Mouse (Mus musculus) CH12F3 (cell line): ENCODE measurements around the gene Twf1.

Source experiments
- in situ Hi-C: fragments of 300-500 bp; cut with MboI; formaldehyde crosslinking; loops from 2 replicates; pipeline ENCODE4 v1.14.3; 2020; ENCODE audit warnings: low sequenced_read_pairs

The Twf1 gene

DNA sequence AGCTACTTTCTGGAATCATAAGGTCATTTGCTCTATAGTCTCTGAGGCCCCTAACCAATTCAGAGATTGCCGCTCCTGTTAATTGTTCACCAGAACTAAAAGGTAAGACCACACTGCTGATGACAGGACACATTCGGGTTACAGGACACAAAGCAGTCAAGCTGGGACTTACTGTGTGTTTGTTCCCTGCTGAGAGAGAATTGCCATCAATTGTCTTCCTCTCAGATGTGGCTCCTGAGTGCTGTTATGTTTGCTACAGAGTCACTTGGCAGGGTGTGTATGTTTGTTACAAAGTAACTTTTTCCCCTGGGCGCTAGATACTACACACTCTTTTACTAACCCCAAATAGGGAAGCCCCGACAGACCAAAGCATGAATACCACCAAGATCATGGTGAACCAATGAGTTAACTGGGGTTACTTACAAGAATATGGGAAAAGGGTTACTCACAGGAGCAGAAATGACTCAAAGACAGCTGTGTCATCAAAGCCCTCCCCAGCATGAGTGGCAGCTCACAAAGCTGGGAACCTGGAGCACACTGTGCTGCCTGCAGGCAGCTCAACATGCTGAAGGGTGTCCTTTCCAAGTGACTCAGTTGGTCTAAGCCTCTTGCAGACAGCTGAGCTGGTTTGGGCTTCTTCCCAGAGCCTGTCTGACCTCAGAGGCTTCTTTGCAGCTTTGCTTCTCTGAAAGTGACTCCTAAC, 15.0 kb downstream of the Twf1 start:
- in situ Hi-C loops, result no loop called here

DNA sequence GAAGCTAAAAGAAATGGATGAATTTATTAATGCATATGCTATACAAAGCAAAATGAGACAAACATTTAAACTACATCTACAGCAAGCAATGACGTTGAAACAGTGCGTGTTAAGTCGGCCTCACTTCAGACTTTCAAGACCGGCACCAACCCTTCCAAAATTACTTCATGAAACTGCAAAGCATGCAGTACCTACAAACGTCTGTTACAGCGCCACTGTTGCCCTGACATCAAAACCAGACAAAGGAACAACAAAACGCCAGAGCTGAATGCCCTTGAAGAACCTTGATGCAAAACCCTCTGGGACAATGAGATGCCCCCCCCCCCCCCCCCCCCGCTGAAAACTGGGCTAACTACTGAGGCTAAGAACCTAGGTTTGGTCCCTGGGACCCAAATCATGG, 16.9 kb downstream of the Twf1 start:
- in situ Hi-C loops, result no loop called here

DNA sequence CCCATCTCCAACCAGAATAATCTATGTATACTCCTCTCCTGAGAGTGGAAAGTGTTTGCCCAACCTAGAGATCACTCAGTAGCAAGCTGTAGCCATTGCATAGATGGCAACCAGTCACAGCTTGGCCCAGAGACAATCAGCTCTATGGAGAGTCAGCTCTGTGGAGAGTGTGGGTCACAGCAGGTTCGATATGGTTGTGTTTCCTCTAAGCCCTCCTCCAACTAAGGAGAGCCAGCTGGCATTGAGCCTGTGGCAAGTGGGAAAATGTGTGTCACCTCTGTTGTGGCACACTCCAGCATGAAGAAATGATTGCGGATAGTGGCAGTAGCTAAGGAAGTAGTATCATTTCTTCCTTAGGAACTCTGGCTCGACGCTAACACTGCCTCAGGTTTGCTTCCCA, 18.2 kb downstream of the Twf1 start:
- in situ Hi-C loops, result no loop called here

DNA sequence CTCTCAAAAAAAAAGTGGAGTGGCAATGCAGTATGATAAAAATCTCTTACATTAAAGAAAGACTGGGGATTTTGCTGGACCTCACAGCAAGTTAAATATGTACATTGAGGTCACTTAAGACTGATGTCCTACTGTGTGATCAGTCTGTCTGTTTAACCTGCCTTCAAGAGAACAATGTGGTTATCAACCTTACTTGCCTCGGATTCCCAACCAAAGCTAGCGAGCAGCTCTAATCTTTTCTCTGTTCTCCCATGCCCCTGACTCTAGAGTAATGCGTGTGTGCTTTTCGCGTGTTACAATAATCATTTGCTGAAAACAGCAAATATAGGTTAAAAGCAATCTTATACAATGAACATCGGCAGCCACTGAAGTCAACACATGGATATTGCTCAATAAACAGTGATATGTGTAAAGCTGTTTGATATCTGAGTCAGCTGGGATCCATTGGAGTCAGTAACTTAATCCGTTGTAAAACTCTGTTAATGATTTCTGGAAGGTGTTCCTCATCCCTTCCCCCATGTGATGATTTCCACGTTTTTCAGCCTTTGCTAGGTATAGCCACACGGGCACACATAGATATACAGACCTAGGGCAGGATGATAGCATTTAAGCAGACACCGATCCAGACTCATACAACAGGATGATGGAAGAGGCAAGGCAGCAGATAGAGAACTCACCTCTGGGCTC, 21.1 kb downstream of the Twf1 start:
- in situ Hi-C loops, result no loop called here

DNA sequence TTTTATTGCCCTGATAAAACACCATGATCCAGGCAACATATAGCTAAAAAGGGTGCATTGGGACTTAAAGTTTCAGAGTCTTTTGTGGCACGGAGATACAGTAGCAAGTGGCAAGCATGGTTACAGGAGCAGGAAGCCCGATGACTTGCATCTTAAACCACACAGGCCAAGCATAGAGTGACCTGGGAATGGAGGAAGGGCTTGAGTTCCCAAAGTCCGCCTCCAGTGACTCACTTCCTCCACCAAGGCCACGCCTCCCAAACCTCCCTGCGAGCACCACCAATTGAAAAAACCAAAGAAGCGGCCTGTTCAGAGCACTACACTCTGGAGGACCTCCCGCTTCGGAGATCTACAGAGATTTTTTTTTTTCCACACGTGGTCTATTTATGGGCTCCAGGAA, 23.8 kb downstream of the Twf1 start:
- in situ Hi-C loops, result no loop called here

DNA sequence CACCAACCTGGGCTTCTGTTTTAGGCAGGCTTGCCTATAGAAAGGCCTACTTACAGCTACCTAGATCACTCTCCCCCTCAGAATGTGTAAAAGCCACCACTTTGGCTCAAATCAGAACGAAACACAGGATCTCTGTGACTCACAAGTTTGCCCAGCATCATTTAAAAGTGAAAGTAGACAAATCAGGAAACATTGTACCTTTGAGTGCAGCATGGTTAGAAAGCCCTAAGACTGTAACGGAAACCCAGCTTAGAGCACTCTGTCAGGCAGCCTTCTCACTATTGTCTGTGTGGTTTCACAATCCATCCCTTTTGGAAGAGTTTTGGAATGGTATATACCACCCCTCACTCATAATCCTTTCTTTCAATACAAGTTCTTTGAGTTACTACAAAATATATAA, 24.8 kb downstream of the Twf1 start:
- in situ Hi-C loops, result no loop called here

DNA sequence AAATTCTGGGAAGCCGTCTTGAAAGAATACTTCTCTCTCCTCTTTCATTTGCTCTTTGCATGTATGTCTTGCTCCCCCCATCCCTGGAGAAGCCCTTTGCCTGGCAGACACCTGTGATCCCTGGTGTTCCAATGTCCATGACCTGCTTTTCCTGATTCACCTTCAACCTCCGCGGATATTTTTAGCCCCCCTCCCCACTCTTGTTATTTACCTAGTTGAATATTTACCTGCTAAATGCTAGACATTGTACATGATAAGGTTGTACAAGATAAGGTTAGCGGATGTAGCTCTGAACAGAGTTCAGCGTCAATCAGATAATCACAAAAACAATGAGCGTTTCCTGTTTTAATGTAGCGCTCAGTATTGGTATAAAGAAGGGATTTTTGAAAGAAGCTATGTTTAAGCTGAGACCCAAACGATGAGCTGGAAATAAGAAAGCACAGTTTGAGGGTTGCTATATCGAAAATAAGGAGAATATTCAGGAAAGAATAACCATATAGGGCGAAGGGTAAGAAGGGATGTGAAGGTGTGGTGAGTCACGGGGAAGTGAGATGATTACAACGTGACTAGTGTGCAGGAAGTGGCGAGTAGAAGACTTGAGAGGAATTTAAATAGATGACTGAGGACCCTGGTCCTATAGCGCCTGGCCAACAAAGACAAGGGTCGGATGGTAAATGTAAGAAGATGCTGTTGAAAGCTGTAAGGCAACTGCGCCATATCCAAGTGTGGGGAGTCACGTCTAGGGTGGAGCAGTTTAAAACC, 30.6 kb downstream of the Twf1 start:
- in situ Hi-C loops, result no loop called here

DNA sequence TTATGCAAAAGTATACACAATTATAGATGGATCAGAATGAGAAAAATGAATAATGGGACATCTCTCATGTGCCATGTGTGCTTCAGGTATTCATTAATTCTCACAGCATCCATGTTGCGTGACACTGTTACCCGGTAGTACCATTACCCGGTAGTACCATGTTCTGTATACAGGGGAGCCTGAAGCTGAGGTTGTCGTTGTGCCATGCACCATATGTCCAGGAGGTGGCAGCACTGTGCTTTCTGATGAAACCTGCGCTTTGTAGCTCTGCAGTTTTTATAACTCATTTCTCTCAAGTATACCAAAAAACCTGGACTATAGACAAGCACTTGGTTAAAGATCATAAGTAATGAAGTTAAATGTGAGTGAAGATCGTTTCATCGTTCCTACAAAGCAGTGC, 32.2 kb downstream of the Twf1 start:
- in situ Hi-C loops, result no loop called here

DNA sequence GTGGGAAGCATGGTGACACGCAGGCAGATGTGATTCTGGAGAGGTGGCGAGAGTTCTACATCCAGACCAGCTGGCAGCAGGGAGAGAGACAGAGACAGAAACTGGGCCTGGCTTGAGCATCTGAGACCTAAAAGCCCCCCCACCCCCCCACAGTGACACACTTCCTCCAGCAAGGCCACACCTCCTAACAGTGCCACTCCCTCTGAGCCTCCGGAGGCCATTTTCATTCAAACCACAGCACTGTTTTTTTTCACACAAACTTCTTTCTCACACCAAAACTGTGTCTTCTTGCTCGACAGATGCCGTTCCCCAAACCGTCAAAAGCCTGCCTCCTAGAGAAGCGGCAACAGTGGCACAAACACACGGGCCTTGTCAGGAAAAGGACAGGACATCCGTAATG, 36.2 kb downstream of the Twf1 start:
- in situ Hi-C loops, result no loop called here

DNA sequence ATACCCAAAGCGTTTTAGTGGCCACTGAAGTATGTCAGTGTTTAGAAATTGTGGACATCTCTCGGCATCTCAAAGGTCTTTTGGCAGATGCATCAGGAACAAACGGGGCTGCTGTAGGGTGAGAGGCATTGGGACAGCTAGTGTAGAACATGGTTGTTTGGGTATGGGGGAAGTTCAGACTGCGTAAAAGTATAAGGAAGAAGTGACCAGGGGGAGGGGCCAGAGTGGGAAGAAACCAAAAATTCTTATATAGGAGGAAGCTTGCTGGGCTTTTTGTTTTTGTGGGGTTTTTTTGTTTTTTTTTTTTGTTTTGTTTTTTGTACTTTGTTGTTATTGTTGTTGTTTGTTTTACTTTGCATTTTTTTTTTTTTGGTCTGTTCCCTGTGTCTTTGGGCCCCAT, 44.8 kb downstream of the Twf1 start:
- in situ Hi-C loops, result no loop called here

DNA sequence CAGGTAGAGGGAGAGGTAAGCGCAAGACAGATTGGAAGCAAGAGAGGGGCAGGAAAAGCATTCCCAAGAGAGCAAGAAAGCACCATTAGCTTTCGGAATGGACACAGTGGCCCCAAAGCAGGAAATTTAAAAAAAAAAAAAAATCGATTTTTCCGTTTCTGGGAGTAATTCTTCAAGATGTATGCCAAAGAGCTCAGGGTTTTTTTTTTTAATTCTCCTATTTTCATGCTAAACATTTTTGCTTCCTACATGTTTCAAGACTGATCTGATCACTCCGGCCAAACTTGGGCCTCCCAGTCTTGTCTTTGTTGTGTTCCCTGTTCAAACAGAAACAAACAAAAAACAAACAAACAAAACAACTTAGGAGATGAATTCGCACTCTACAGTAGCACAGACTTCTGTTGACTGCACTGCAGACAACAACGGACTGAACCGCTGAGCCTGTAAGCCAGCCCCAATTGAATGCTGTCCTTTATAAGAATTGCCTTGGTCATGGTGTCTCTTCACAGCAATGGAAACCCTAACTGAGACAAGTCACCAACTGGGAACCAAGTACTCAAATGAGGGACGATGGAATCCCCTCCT, 45.5 kb downstream of the Twf1 start:
- in situ Hi-C loops, result no loop called here

DNA sequence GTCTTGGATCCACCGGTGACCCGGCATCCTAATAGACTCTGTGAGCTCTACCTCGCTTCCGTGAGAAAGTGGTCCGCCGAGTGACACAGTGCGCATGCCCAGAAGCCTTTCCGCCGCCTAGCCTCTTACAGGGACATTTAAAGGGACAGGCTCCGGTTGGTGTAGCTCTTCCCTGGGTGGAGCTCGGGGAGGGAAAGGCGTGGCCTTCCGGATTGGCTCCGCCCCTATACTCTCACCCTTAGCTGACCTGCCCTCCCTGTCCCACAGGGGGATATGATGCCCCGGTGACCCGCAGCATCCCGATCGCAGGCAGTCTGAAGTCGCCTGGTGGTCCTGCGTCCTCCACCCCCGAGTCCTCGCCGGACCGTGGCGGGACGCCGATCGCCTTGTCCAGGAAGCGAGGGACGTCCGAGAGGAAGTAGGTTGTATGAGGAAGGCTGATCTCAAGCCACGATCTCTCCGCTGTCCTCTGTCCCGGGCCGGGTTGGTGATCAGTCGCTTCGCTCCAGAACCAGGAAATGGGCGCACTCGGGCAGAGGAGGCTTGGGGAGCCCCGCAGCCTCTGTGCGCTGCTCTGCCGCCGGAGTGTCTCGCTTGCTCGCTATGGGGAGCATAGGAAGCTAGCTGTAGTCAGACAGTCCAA, 46.2 kb downstream of the Twf1 start, which contains the start of the genes Pus7l and Irak4:
Gene Pus7l, minus strand, starts transcription at position 139 of the 643 bp plus-strand sequence.
Gene Irak4, plus strand, starts transcription at position 235 of the 643 bp plus-strand sequence.
- in situ Hi-C loops, result no loop called here

DNA sequence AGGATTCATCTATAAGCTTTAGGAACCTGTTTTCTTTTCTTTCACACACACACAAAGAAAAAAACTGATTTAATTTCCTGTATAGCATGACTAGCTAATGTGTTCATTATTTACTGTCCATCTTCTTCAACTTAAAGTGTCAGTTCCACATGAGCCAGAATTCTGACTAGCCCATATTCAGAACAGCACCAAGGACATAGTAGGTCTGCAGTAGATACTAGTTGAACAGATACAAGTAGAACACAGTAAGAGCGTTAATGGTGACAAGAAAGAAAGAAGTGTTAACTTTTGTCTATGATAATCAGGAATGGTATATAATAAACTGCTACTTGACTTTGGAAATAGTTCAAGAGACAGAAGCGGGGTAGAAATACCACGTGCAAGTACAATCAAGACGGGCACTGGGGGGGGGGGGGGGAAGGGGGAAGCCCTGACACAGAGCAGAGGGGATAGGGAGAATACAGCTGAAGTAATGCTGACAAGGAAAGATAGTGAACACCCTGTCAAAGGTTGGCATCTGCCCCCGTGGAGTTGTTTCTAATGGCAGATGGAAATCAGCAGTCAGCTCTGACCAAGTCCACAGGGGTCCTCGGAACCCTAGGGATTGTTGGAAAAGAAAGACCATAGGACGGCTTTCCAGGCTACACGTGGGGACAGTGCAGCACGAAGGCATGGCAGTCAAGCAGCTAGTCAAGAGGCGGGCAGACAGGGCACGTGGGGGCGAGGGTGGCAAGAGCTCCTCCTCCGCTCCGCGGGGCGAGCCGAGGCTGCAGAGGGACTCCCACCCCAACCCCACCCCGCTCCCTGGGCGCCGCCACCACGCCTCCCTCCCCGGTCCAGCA, 46.9 kb downstream of the Twf1 start:
- in situ Hi-C loops, result no loop called here

DNA sequence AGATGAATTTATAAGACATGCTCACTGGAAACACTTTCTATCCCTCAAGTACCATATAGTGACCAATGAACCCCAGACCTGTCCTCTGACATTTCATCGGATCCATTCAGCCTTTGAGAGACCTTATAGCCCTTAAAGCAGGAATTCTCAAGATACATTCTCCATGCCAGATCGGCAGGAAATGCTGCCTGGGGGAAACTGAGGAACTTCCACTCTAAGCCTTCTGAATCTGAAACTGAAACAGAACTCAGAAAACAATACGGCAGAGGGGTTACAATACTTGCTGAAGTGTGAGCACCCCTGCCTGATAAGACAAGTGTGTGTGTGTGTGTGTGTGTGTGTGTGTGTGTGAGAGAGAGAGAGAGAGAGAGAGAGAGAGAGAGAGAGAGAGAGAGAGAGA, 50.4 kb downstream of the Twf1 start:
- in situ Hi-C loops, result no loop called here

DNA sequence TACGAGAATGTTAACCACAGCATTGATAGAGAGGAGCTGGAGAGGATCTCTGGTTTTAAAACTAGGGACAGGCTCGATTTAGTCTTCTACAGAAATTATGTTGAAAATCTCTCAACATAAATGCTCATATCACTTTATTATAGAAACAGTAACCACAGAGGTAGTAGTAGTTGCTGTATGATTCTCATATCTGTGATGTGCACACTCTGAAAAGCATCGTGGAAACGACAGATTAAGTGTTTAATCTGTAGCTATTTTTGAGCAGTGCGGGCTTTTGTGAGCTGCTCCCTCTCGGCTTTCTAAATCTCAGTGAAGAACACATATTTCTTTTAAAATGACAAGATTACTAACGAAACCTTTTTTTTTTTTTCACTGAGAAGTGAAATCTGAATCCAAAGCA, 54.2 kb downstream of the Twf1 start:
- in situ Hi-C loops, result no loop called here

DNA sequence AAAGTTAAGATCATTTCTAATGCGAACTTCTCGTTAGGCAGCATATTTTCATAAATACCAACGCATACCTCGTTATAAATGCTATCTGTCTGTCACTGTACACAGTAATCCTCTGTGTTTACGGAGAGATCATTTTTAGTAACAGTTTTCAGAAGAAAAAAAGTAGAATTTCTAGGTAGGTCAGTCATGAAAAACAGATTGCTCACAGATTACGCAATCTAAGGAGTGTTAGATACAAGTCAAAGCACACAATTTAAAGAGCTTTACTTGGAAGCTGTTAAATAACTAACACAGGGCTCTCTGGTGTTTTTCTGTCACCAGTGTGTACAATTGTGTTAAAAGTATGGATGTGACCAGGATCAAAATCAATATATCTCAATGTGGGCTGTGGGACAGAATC, 56.7 kb downstream of the Twf1 start:
- in situ Hi-C loops, result no loop called here

DNA sequence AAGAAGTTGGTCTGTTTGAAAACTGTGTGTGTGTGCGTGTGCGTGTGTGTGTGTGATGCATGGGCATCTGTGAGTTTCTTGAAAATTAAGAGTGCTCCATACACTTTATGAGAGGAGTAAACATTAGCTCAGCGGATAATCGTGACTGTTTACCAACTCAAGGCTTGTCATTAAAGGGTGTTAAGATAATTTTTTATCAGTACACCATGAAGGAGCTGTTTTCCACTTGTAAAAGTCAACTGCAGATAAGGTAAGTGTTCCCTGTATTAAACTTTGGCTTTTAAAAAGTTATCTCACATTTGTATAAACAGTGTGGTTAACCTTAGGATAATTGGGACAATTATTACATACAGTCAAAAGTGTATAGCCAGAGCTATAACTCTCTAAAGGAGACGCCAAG, 57.4 kb downstream of the Twf1 start:
- in situ Hi-C loops, result no loop called here

DNA sequence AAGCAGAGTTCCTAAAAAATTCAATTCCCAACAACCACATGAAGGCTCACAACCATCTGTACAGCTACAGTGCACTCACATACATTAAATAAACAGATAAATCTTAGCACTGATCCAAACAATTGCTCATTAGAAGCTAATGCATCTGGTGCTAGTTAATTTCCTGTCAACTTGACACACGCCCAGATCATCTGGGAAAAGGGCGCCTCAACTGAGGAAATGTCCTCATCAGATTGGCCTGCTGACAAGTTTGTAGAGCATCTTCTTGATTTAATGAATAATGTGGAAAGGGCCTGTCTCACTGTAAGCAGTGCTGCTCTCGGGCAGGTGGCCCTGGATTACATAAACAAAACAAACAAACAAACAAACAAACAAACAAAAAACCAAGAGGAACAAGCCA, 59.2 kb downstream of the Twf1 start:
- in situ Hi-C loops, result no loop called here
